Mouse (Mus musculus): ENCODE results near the gene Gmip. TPM values are rescaled to one million over a fixed set of nuclear protein-coding genes. Genes with fewer than 3 reads are reported as not detected.

The Gmip gene
- polyA plus RNA-seq, 1 experiment from 2014 or later: 6.0 TPM

DNA sequence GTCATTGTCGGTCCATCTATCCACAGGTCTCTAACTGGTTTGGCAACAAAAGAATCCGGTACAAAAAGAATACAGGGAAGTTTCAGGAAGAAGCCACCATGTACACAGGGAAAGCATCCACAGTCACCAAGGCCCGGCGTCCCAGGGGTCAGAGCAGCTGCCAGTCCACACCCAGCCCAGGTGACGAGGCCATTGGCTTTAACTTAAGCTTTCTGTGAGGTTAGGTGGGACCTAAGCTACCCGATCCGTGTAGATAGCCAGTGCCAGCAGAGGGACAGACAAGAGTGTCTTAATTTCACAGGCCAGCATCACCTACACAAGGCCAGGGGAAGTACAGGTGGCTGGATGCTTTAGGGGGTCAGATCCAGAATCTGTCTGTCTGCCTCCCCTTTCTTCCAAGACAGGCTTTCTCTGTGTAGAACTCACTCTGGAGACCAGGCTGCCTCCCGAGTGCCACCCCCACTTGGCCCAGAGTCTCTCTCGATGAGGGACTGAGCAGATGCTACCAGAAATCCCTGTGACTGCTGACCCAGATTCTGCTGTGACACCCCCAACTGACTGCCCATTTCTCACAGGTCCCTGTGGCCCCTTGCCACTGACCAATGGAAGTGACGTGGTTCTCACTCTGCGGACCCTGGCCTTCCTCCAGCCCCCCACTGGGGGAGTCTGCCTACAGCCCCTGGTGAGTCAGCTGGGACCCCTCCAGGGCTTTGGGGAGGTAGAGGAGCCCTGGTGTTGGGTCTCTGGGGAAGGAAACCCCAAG lies 61.7 kb downstream of the Gmip start:
- Histone ChIP-seq H3K9me3 (ENCODE audit: control insufficient read depth, low read length) (no peaks in the 10 kb centered on the region), H3K27me3 (ENCODE audit: control insufficient read depth, insufficient read depth, low read length) (no peaks in the 10 kb centered on the region), H3K4me2 (replicated peaks; ENCODE audit: low read depth) (no peak overlapping the region), H3K36me3 (ENCODE audit: control insufficient read depth, insufficient read depth, low read length) (no peaks in the 10 kb centered on the region), H3K27ac (replicated peaks) (no peak overlapping the region), H3K9ac (ENCODE audit: low read length) (no peak overlapping the region), H3K4me1 (replicated peaks; ENCODE audit: control insufficient read depth, insufficient read depth) (no peaks in the 10 kb centered on the region), H3K4me3 (ENCODE audit: low read depth, low read length) (no peak overlapping the region)
- TF ChIP-seq EP300 (optimal IDR thresholded peaks at IDR 0.05): no peak
- no peak for TF ChIP-seq CTCF (IDR thresholded peaks at IDR 0.05; ENCODE audit: low read depth)
- ATAC-seq (ENCODE audit: low FRiP score, low TSS enrichment) (no peak), DNase-seq (ENCODE audit: low spot score) (no peak)
- WGBS: 76% methylated on average over 11 of the region's 11 CpGs

GRCm38 (mm10) chr8:69870907-69871306 lies 62.4 kb downstream of the Gmip start:
- 76% methylated on average over 6 of the region's 6 CpGs for WGBS

More at GRCm38 (mm10) chr8:69870907-69871306, 62.4 kb downstream of the Gmip start:
- Histone ChIP-seq H3K9ac (ENCODE audit: low read length) (no peak overlapping the region), H3K4me1 (replicated peaks; ENCODE audit: control insufficient read depth, insufficient read depth) (no peaks in the 10 kb centered on the region), H3K9me3 (ENCODE audit: control insufficient read depth, low read length) (no peaks in the 10 kb centered on the region), H3K27me3 (ENCODE audit: control insufficient read depth, insufficient read depth, low read length) (no peaks in the 10 kb centered on the region), H3K4me2 (replicated peaks; ENCODE audit: low read depth) (no peak overlapping the region), H3K4me3 (ENCODE audit: low read depth, low read length) (no peak overlapping the region), H3K36me3 (ENCODE audit: control insufficient read depth, insufficient read depth, low read length) (no peaks in the 10 kb centered on the region), H3K27ac (replicated peaks) (no peak overlapping the region)
- DNase-seq (ENCODE audit: low spot score) (no peak), ATAC-seq (ENCODE audit: low FRiP score, low TSS enrichment) (no peak)
- TF ChIP-seq EP300 (optimal IDR thresholded peaks at IDR 0.05): no peak
- TF ChIP-seq CTCF (IDR thresholded peaks at IDR 0.05; ENCODE audit: low read depth): no peak

Other genes starting within 250 kb of the Gmip start
- gene Zfp868, start 183.1 kb upstream of the Gmip start, polyA plus RNA-seq (2015; fragmentation: Nextera tagmentation; extraction: Ambion mirVana): 9.0 and 11.0 TPM in 2 replicates
- 0.57 and 0.61 TPM in 2 replicates for gene Zfp964, start 154.2 kb upstream of the Gmip start, polyA plus RNA-seq (2015; fragmentation: Nextera tagmentation; extraction: Ambion mirVana)
- 11.1 and 12.3 TPM in 2 replicates for gene Zfp869, start 98.0 kb upstream of the Gmip start, polyA plus RNA-seq (2015; fragmentation: Nextera tagmentation; extraction: Ambion mirVana)
- gene Zfp963, start 58.7 kb upstream of the Gmip start, polyA plus RNA-seq (2015; fragmentation: Nextera tagmentation; extraction: Ambion mirVana): 2.8 and 3.3 TPM in 2 replicates
- gene Gm20422, start 33.8 kb upstream of the Gmip start, polyA plus RNA-seq (2015; fragmentation: Nextera tagmentation; extraction: Ambion mirVana): 0.34 and 0.39 TPM in 2 replicates
- gene Atp13a1, start 17.5 kb upstream of the Gmip start, polyA plus RNA-seq (2015; fragmentation: Nextera tagmentation; extraction: Ambion mirVana): 19.4 and 21.5 TPM in 2 replicates
- gene Zfp866, start 17.5 kb upstream of the Gmip start, polyA plus RNA-seq (2015; fragmentation: Nextera tagmentation; extraction: Ambion mirVana): 8.4 and 9.0 TPM in 2 replicates
- 0.24 and 0.28 TPM in 2 replicates for gene Lpar2, start 13.8 kb downstream of the Gmip start, polyA plus RNA-seq (2015; fragmentation: Nextera tagmentation; extraction: Ambion mirVana)
- 4.9 and 5.1 TPM in 2 replicates for gene Pbx4, start 23.8 kb downstream of the Gmip start, polyA plus RNA-seq (2015; fragmentation: Nextera tagmentation; extraction: Ambion mirVana)
- 0.30 and 0.36 TPM in 2 replicates for gene Cilp2, start 79.0 kb downstream of the Gmip start, polyA plus RNA-seq (2015; fragmentation: Nextera tagmentation; extraction: Ambion mirVana)
- gene Tssk6, start 93.5 kb downstream of the Gmip start, polyA plus RNA-seq (2015; fragmentation: Nextera tagmentation; extraction: Ambion mirVana): 2.1 and 2.7 TPM in 2 replicates
- 199 and 205 TPM in 2 replicates for gene Ndufa13, start 93.9 kb downstream of the Gmip start, polyA plus RNA-seq (2015; fragmentation: Nextera tagmentation; extraction: Ambion mirVana)
- gene Yjefn3, start 94.0 kb downstream of the Gmip start, polyA plus RNA-seq (2015; fragmentation: Nextera tagmentation; extraction: Ambion mirVana): 1.6 and 2.7 TPM in 2 replicates
- gene Gatad2a, start 187.7 kb downstream of the Gmip start, polyA plus RNA-seq (2015; fragmentation: Nextera tagmentation; extraction: Ambion mirVana): 32.4 and 36.4 TPM in 2 replicates
- gene Mau2, start 234.1 kb downstream of the Gmip start, polyA plus RNA-seq (2015; fragmentation: Nextera tagmentation; extraction: Ambion mirVana): 22.4 and 24.4 TPM in 2 replicates
- 21.2 and 22.0 TPM in 2 replicates for gene Sugp1, start 234.1 kb downstream of the Gmip start, polyA plus RNA-seq (2015; fragmentation: Nextera tagmentation; extraction: Ambion mirVana)